Mouse (Mus musculus) MEL (cell line): Measurements from ENCODE around the gene Gm20489. TPM values are rescaled to one million over a fixed set of nuclear protein-coding genes. Genes with fewer than 3 reads are reported as not detected.
A peak's percentile ranks its signal among the peaks of the same experiment; 100 is the strongest.

Experiments used
- DNase-seq: peaks from one replicate; pipeline ENCODE4 v3.0.0; 2011; ENCODE audit warnings: low read depth, low spot score
- H3K27ac ChIP-seq: 2 replicates; pipeline ENCODE4 v1.5.1; 2012; ENCODE audit warnings: low read depth, mild to moderate bottlenecking, control low read depth, low read length, moderate library complexity; ENCODE audit not compliant: control insufficient read depth
- H3K27me3 ChIP-seq, 2 experiments: fragments of 150-350 bp in 1 of 2; sonication (generic) in 1 of 2; 2 replicates each; pipeline ENCODE4 v1.6.1; 2012; ENCODE audit warnings: low read length in 2 of 2, mild to moderate bottlenecking in 2 of 2, improper control_type of control experiment in 1 of 2, moderate library complexity in 1 of 2; ENCODE audit not compliant: insufficient read depth in 2 of 2, control insufficient read depth in 1 of 2
- H3K36me3 ChIP-seq, 2 experiments: 2 replicates each; pipeline ENCODE4 v1.6.1; 2012 to 2014; ENCODE audit warnings: low read length in 2 of 2, improper control_type of control experiment in 1 of 2, inconsistent platforms in 1 of 2, mild to moderate bottlenecking in 1 of 2; ENCODE audit not compliant: insufficient read depth in 2 of 2, control insufficient read depth in 1 of 2
- H3K4me1 ChIP-seq, 2 experiments: fragments of 150-350 bp in 1 of 2; sonication (generic) in 1 of 2; 2 replicates each; pipeline ENCODE4 v1.6.1; 2012; ENCODE audit warnings: low read length in 2 of 2, improper control_type of control experiment in 1 of 2, mild to moderate bottlenecking in 1 of 2; ENCODE audit not compliant: insufficient read depth in 2 of 2, control insufficient read depth in 1 of 2
- H3K4me3 ChIP-seq, 2 experiments: fragments of 150-350 bp in 1 of 2; sonication (generic) in 1 of 2; 2 replicates each; pipeline ENCODE4 v1.5.1; 2012; ENCODE audit warnings: low read depth in 2 of 2, low read length in 2 of 2, mild to moderate bottlenecking in 2 of 2, moderate library complexity in 2 of 2, control low read depth in 1 of 2, improper control_type of control experiment in 1 of 2; ENCODE audit not compliant: control insufficient read depth in 1 of 2, insufficient read depth in 1 of 2
- H3K79me2 ChIP-seq: 2 replicates; pipeline ENCODE4 v1.6.1; 2012; ENCODE audit warnings: mild to moderate bottlenecking, low read length, moderate library complexity; ENCODE audit not compliant: control insufficient read depth, poor library complexity, insufficient read depth
- H3K9ac ChIP-seq: 2 replicates; pipeline ENCODE4 v1.6.1; 2012; ENCODE audit warnings: low read depth, mild to moderate bottlenecking, control low read depth, low read length, moderate library complexity; ENCODE audit not compliant: control insufficient read depth, poor library complexity, severe bottlenecking
- H3K9me3 ChIP-seq: fragments of 150-350 bp; sonication (generic); replicated peaks from 2 replicates; pipeline ENCODE4 v1.6.1; 2012; ENCODE audit warnings: mild to moderate bottlenecking, low read length, improper control_type of control experiment, moderate library complexity; ENCODE audit not compliant: insufficient read depth
- BHLHE40 ChIP-seq: IDR thresholded peaks from 2 replicates; pipeline ENCODE4 v1.6.1; 2012; ENCODE audit warnings: low read depth, mild to moderate bottlenecking, inconsistent platforms, low read length, improper control_type of control experiment, borderline replicate concordance
- CHD1 ChIP-seq: IDR thresholded peaks from 2 replicates; pipeline ENCODE4 v1.6.1; 2012; ENCODE audit warnings: low read depth, mild to moderate bottlenecking, inconsistent platforms, low read length, improper control_type of control experiment
- CHD2 ChIP-seq: IDR thresholded peaks from 2 replicates; pipeline ENCODE4 v1.6.1; 2011; ENCODE audit warnings: low read length, improper control_type of control experiment
- CTCF ChIP-seq, 3 experiments: IDR thresholded peaks in 2 of 3; conservative IDR thresholded peaks in 1 of 3; 2 replicates each; pipeline ENCODE4 v1.5.1; 2011 to 2012; ENCODE audit warnings: low read length in 3 of 3, low read depth in 2 of 3, mild to moderate bottlenecking in 2 of 3, improper control_type of control experiment in 1 of 3, inconsistent platforms in 1 of 3, mixed read lengths in 1 of 3, moderate library complexity in 1 of 3; ENCODE audit not compliant: control insufficient read depth in 1 of 3, insufficient read depth in 1 of 3, poor library complexity in 1 of 3, severe bottlenecking in 1 of 3
- E2F4 ChIP-seq: IDR thresholded peaks from 2 replicates; pipeline ENCODE4 v1.6.1; 2011; ENCODE audit warnings: low read depth, low read length, improper control_type of control experiment, borderline replicate concordance
- ELF1 ChIP-seq: IDR thresholded peaks from 2 replicates; pipeline ENCODE4 v1.6.1; 2014; ENCODE audit warnings: low read depth, mild to moderate bottlenecking, inconsistent platforms, low read length, improper control_type of control experiment, moderate library complexity
- GABPA ChIP-seq: IDR thresholded peaks from 2 replicates; pipeline ENCODE4 v1.6.1; 2012; ENCODE audit warnings: low read depth, mild to moderate bottlenecking, inconsistent platforms, low read length, improper control_type of control experiment, moderate library complexity
- GATA1 ChIP-seq: IDR thresholded peaks from 2 replicates; pipeline ENCODE4 v1.6.1; 2011; ENCODE audit warnings: low read depth, low read length, improper control_type of control experiment
- HCFC1 ChIP-seq: IDR thresholded peaks from 2 replicates; pipeline ENCODE4 v1.6.1; 2012; ENCODE audit warnings: low read depth, mild to moderate bottlenecking, inconsistent platforms, low read length, improper control_type of control experiment, moderate library complexity
- MAX ChIP-seq: IDR thresholded peaks from 2 replicates; pipeline ENCODE4 v1.6.1; 2011; ENCODE audit warnings: low read length, improper control_type of control experiment
- MAZ ChIP-seq: IDR thresholded peaks from 2 replicates; pipeline ENCODE4 v1.6.1; 2012; ENCODE audit warnings: low read depth, mild to moderate bottlenecking, inconsistent platforms, low read length, improper control_type of control experiment
- MEF2A ChIP-seq: IDR thresholded peaks from 2 replicates; pipeline ENCODE4 v1.6.1; 2014; ENCODE audit warnings: low read depth, mild to moderate bottlenecking, inconsistent platforms, low read length, improper control_type of control experiment; ENCODE audit not compliant: poor library complexity, insufficient replicate concordance, severe bottlenecking; ENCODE audit errors: extremely low read depth
- MYB ChIP-seq: IDR thresholded peaks from 2 replicates; pipeline ENCODE4 v1.6.1; 2011; ENCODE audit warnings: mild to moderate bottlenecking, low read depth, low read length, improper control_type of control experiment
- NELFE ChIP-seq: IDR thresholded peaks from 2 replicates; pipeline ENCODE4 v1.6.1; 2011; ENCODE audit warnings: low read depth, low read length, improper control_type of control experiment
- NRF1 ChIP-seq: IDR thresholded peaks from 2 replicates; pipeline ENCODE4 v1.6.1; 2014; ENCODE audit warnings: low read depth, mild to moderate bottlenecking, inconsistent platforms, low read length, improper control_type of control experiment, moderate library complexity; ENCODE audit not compliant: poor library complexity, insufficient read depth, severe bottlenecking
- POLR2A ChIP-seq, 2 experiments: IDR thresholded peaks; 2 replicates each; pipeline ENCODE4 v1.6.1; 2011 to 2012; ENCODE audit warnings: low read length in 2 of 2, mild to moderate bottlenecking in 2 of 2, control low read depth in 1 of 2, improper control_type of control experiment in 1 of 2, low read depth in 1 of 2, moderate library complexity in 1 of 2; ENCODE audit not compliant: control insufficient read depth in 1 of 2, insufficient read depth in 1 of 2, poor library complexity in 1 of 2
- RAD21 ChIP-seq: IDR thresholded peaks from 2 replicates; pipeline ENCODE4 v1.6.1; 2011; ENCODE audit warnings: mild to moderate bottlenecking, low read depth, low read length, improper control_type of control experiment
- RCOR1 ChIP-seq: IDR thresholded peaks from 2 replicates; pipeline ENCODE4 v1.6.1; 2012; ENCODE audit warnings: low read depth, mild to moderate bottlenecking, inconsistent platforms, low read length, improper control_type of control experiment
- TAL1 ChIP-seq: IDR thresholded peaks from 2 replicates; pipeline ENCODE4 v1.6.1; 2012; ENCODE audit warnings: mild to moderate bottlenecking, inconsistent platforms, low read length, moderate library complexity, mixed read lengths
- TBP ChIP-seq: IDR thresholded peaks from 2 replicates; pipeline ENCODE4 v1.8.0; 2011; ENCODE audit warnings: low read depth, low read length, improper control_type of control experiment
- TCF12 ChIP-seq: IDR thresholded peaks from 2 replicates; pipeline ENCODE4 v1.6.1; 2014; ENCODE audit warnings: low read depth, mild to moderate bottlenecking, inconsistent platforms, low read length, improper control_type of control experiment, moderate library complexity
- UBTF ChIP-seq: IDR thresholded peaks from 2 replicates; pipeline ENCODE4 v1.6.1; 2012; ENCODE audit warnings: low read depth, mild to moderate bottlenecking, inconsistent platforms, low read length, improper control_type of control experiment, moderate library complexity, borderline replicate concordance; ENCODE audit not compliant: insufficient read depth
- USF2 ChIP-seq, 2 experiments: IDR thresholded peaks; 2 replicates each; pipeline ENCODE4 v1.6.1; 2011 to 2012; ENCODE audit warnings: improper control_type of control experiment in 2 of 2, low read length in 2 of 2, borderline replicate concordance in 1 of 2, inconsistent platforms in 1 of 2, low read depth in 1 of 2, mild to moderate bottlenecking in 1 of 2; ENCODE audit not compliant: insufficient read depth in 1 of 2
- ZC3H11A ChIP-seq: IDR thresholded peaks from 2 replicates; pipeline ENCODE4 v1.6.1; 2012; ENCODE audit warnings: low read depth, mild to moderate bottlenecking, inconsistent platforms, low read length, improper control_type of control experiment
- ZMIZ1 ChIP-seq: IDR thresholded peaks from 2 replicates; pipeline ENCODE4 v1.6.1; 2012; ENCODE audit warnings: low read depth, mild to moderate bottlenecking, inconsistent platforms, low read length, improper control_type of control experiment, moderate library complexity
- ZNF384 ChIP-seq: IDR thresholded peaks from 2 replicates; pipeline ENCODE4 v1.6.1; 2012; ENCODE audit warnings: low read depth, mild to moderate bottlenecking, inconsistent platforms, low read length, improper control_type of control experiment
- polyA plus RNA-seq, 2 experiments: library from polyadenylated mRNA; stranded (reverse) in 1 of 2; unstranded in 1 of 2; fragments of >175 nt in 1 of 2; fragments of >200 nt in 1 of 2; gene quantifications; 2 replicates each; pipeline versions ENCODE4 v1.2.1 to v1.2.4; 2012; ENCODE audit warnings: low replicate concordance in 2 of 2, low read depth in 1 of 2; ENCODE audit not compliant: insufficient read length in 2 of 2, insufficient read depth in 1 of 2, missing spikeins in 1 of 2
- total RNA-seq: library from RNA; depleted of rRNA; stranded (reverse); fragments of 300-350 nt; gene quantifications from 2 replicates; pipeline ENCODE4 v1.2.3, GENCODE M21; 2012

The Gm20489 gene
- total and polyA plus RNA-seq, 3 experiments = not detected

GRCm38 (mm10) chrX:101222796-101223162 is 46.0 kb downstream of the Gm20489 start:
- no peaks in the 10 kb centered on the region for H3K9me3 ChIP-seq
- H3K27me3 ChIP-seq = no peaks in the 10 kb centered on the region
- H3K4me3 ChIP-seq = peak overlapping the region; percentile 36 to 70
- peaks cover 0 to 3% of the 10 kb centered on the region in 2 experiments; a peak in 1 of 4 replicates for H3K4me1 ChIP-seq
- TF ChIP-seq TBP (no peak), MYB (no peak), BHLHE40 (no peak), RCOR1 (no peak), E2F4 (no peak), MEF2A (no peak), USF2 (IDR thresholded peaks at IDR 0.05; ENCODE audit: borderline replicate concordance in 1 of 2, insufficient read depth in 1 of 2, low read depth in 1 of 2, low read length in 2 of 2) (no peak), MAX (no peak; the same call in 1 of the 2 replicates), UBTF (no peak), GATA1 (no peak), NELFE (no peak), ZC3H11A (no peak), ZNF384 (no peak), HCFC1 (no peak), CHD2 (no peak), GABPA (no peak), TAL1 (no peak)
- peak overlapping the region; percentile 41 for H3K9ac ChIP-seq
- no peak overlapping the region for H3K27ac ChIP-seq
- H3K79me2 ChIP-seq = peaks cover 8% of the 10 kb centered on the region
- DNase-seq = no peak
- H3K36me3 ChIP-seq = peaks cover 0 to 9% of the 10 kb centered on the region in 2 experiments; a peak in 2 of 4 replicates

DNA sequence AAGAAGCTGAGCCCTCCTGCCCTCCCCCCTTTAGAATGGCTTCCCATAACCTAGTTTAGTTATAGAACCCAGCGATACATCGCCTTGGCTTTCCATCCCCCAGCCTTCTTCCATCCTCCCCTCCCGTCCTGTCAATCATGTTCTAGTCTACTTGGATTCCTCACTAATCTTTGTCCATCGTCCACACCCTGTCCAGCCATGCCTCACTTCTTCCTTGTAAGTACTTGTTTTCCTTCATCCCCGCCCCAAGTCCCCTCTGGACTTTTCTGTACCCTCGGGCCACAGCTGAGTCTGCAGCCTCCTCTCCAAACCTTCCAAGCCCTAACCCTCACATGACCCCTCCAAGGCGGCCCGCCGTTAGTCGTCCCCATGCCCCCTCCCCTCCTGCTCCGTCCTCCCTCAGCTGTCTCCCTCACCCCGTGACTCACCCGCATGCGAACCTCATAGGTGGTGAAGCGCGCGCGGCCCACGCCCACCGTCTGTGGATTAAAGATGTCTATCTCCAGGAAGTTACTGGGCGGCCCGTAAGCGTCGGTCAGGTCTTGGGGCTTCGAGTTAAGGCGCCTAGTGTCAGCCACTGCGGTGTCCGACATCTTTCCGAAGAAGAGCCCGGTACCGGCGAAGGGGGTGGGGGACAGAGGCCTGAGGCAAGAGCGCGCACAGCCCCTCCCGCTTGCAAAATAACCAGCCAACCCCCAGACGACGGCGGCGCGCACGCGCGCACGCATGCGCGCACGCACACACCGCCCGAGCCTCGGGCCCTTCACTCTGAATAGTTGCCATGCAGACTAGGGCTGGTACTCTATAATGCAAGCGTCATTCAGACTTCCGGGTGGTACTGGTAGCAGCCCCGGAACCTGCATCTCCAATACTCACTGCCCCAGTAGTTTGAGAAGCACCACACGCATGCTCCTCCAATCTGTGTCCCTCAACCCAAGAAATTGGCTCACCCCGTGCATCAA is 46.7 kb downstream of the Gm20489 start, which contains the start of gene Snx12:
Gene Snx12 (minus strand): TSS at position 730 of the 962 bp plus-strand sequence.
- H3K4me1 ChIP-seq = peaks cover 0 to 3% of the 10 kb centered on the region in 2 experiments; a peak in 1 of 4 replicates
- peak within 1 kb of the TSS; percentile 56 for H3K27ac ChIP-seq
- H3K36me3 ChIP-seq = peaks cover 0 to 9% of the 10 kb centered on the region in 2 experiments; a peak in 2 of 4 replicates
- DNase-seq = peak; percentile 90
- peak within 1 kb of the TSS; percentile 70 to 72 for H3K4me3 ChIP-seq
- peak within 1 kb of the TSS; percentile 82 for H3K9ac ChIP-seq
- no peaks in the 10 kb centered on the region for H3K9me3 ChIP-seq
- peaks cover 8% of the 10 kb centered on the region for H3K79me2 ChIP-seq
- no peaks in the 10 kb centered on the region for H3K27me3 ChIP-seq
- TF ChIP-seq MEF2A = no peak
- no peak for TF ChIP-seq RAD21
- TF ChIP-seq USF2 (IDR thresholded peaks at IDR 0.05; ENCODE audit: borderline replicate concordance in 1 of 2, insufficient read depth in 1 of 2, low read depth in 1 of 2, low read length in 2 of 2) = no peak
- no peak for TF ChIP-seq UBTF
- TF ChIP-seq CHD1 = no peak
- peak; percentile 64 for TF ChIP-seq RCOR1
- no peak for TF ChIP-seq E2F4
- TF ChIP-seq MAZ = peak; percentile 71; the same call in 1 of the 2 replicates
- TF ChIP-seq ZC3H11A = no peak
- TF ChIP-seq POLR2A (IDR thresholded peaks at IDR 0.05; ENCODE audit: control insufficient read depth in 1 of 2, insufficient read depth in 1 of 2, low read depth in 1 of 2, low read length in 2 of 2, poor library complexity in 1 of 2) = peak; percentile 44 to 61; a peak in 1 of 4 replicates
- 0 out of 2 replicates have a peak, but pooled peaks have one; percentile 47 for TF ChIP-seq ZMIZ1
- TF ChIP-seq NRF1 = peak; percentile 84
- peak; percentile 89 for TF ChIP-seq ELF1
- peak; percentile 37; the same call in 1 of the 2 replicates for TF ChIP-seq TCF12
- peak; percentile 89 for TF ChIP-seq HCFC1
- TF ChIP-seq BHLHE40 = no peak
- TF ChIP-seq NELFE = peak; percentile 68
- no peak for TF ChIP-seq CHD2
- TF ChIP-seq TAL1 = no peak
- TF ChIP-seq CTCF (IDR thresholded peaks at IDR 0.05 in 2 of 3, conservative IDR thresholded peaks at IDR 0.05 in 1 of 3; ENCODE audit: control insufficient read depth in 1 of 3, insufficient read depth in 1 of 3, low read depth in 2 of 3, low read length in 3 of 3, poor library complexity in 1 of 3, severe bottlenecking in 1 of 3) = no peak
